Mouse (Mus musculus): Measurements from ENCODE around the gene Smg5.
"Not testable (repeated sequence)": the region's sequence is repeated elsewhere in the genome, so short reads cannot be mapped to it uniquely, and the experiment has no call there.

Gene Smg5

GRCm38 (mm10) chr3:88354396-88355165 is 18.5 kb downstream of the Smg5 start:
- peak; percentile 60 for DNase-seq

- DNase-seq: no peak
These were observed 23.5 kb downstream of the Smg5 start for GRCm38 (mm10) chr3:88359584-88359983.

GRCm38 (mm10) chr3:88359989-88360388 is 23.9 kb downstream of the Smg5 start:
- no peak for DNase-seq

GRCm38 (mm10) chr3:88361096-88361495 is 25.0 kb downstream of the Smg5 start:
- no peak for DNase-seq

DNA sequence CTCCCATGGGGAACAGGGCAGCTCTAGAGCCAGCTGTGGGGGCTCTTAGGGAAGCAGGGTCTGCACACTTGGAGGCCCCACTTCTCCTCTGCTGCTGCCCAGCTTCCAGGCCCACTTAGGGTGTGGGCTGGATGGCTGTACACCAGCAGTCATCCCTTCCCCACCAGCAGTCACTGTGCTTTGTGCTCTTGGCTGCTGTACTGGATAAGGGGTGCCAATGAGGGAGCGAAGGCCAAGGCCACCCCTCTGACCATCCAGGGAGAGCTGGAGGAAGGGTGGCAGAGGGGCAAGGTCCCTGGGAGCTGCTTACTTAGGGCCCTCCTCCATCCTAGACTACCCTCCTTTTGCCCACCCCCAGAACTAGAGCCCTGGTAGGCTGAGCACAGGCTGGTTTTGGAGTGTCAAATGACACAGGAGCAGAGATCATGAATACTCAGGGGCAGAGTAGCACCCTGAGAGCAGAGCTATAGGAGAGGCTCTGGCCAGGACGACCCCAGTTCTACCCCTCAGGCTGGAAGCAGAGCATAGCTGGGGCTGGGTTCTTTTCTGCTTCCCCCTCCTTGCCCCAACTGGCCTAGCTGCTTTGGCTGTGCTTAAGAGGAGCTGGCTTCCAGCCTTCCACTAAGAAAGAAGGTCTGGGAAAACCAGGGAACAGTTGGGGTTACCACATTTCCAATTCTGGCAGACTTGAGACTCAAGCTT is 25.7 kb downstream of the Smg5 start:
- no peak for DNase-seq

DNA sequence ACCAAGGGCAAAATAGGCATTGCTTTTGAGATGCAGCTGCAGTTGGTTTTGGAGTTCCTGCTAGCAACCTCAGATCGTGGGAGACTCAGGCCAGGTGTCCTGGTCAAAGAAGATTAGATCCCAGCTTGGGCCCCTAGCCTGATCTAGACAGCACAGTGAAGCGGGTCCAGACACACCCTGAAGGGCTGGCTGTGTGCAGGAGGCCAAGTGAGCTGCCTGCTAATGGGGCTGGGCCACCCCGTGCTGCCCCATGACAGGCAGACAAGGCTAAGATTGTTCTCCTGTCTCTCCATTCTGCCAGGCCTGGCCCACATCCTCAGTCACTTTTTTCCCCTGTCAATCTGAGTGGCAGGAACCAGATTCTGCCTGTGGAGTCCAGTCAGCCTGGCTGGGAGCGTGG is 27.6 kb downstream of the Smg5 start:
- no peak for DNase-seq

GRCm38 (mm10) chr3:88364337-88364736 is 28.3 kb downstream of the Smg5 start, which contains the start of gene Paqr6:
Gene Paqr6 (plus strand): TSS chr3:88364584.
- DNase-seq: peak; percentile 67

DNA sequence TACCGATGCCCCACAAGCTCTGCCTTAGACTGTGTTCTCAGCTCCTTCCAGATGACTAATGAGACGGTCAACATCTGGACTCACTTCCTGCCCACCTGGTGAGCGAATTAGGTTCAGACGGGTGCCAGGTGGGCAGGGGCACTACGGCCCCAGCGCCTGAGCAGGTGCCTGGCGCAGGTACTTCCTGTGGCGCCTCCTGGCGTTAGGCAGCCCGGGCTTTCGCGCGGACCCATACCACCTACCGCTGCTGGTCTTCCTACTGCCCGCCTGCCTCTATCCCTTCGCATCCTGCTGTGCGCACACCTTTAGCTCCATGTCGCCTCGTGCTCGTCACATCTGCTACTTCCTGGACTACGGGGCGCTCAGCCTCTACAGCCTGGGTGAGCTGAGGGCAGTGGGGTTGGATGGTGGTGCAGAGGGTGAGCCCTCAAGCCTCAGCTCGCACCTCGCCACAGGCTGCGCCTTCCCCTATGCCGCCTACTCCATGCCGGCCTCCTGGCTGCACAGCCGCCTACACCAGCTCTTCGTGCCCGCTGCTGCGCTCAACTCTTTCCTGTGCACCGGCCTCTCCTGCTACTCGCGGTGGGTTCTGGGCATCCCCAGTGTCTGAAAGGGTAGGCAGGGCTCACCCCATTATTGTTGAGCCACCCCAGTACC is 29.8 kb downstream of the Smg5 start:
- DNase-seq: no peak

GRCm38 (mm10) chr3:88366830-88367428 is 30.9 kb downstream of the Smg5 start:
- not testable (repeated sequence) for DNase-seq

DNA sequence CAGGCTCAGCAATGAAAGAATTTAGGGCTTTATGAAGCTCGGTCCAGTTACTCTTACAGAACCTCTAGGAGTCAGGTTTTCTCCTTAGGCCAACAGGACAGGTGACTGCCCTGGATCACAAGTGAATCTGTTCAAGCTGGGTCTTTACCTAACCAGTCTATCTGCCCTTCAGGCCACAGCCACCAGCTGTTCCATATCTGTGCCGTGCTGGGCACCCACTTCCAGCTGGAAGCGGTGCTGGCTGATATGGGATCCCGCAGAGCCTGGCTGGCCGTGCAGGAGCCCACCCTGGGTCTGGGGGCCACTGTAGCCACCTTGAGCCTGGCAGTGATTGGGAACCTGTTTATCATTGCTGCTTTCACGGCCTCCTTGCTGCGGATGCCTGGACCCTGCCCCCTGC is 31.5 kb downstream of the Smg5 start:
- not testable (repeated sequence) for DNase-seq

GRCm38 (mm10) chr3:88368511-88368910 is 32.5 kb downstream of the Smg5 start:
- DNase-seq: not testable (repeated sequence)

GRCm38 (mm10) chr3:88372643-88373042 is 36.6 kb downstream of the Smg5 start, which contains the start of gene Bglap3:
Gene Bglap3 (minus strand): TSS chr3:88372743.
- not testable (repeated sequence) for DNase-seq

GRCm38 (mm10) chr3:88375750-88376626 is 39.9 kb downstream of the Smg5 start:
- DNase-seq: not testable (repeated sequence)

DNA sequence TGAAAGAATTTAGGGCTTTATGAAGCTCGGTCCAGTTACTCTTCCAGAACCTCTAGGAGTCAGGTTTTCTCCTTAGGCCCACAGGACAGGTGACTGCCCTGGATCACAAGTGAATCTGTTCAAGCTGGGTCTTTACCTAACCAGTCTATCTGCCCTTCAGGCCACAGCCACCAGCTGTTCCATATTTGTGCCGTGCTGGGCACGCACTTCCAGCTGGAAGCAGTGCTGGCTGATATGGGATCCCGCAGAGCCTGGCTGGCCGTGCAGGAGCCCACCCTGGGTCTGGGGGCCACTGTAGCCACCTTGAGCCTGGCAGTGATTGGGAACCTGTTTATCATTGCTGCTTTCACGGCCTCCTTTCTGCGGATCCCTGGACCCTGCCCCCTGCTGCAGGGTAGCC is 40.6 kb downstream of the Smg5 start:
- not testable (repeated sequence) for DNase-seq

DNA sequence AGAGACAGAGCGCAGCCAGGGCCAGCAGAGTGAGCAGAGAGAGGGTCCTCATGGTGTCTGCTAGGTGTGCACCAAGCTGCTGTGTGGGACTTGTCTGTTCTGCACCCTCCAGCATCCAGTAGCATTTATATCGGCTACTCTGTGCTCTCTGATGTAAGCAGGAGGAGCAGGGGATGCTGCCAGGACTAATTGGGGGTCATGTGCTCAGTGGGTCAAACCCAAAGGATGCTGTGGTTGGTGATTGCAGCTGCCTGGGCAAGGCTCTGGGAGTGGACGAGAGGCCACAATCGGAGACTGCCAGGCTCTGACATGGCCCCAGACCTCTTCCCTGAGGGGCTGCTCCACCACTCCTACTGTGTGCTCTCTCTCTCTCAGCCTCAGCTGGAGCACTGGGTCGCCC is 42.5 kb downstream of the Smg5 start, which contains the start of gene Bglap2:
TSS of gene Bglap2 (minus strand) at position 101 of the 400 bp plus-strand sequence.
- DNase-seq: not testable (repeated sequence)

DNA sequence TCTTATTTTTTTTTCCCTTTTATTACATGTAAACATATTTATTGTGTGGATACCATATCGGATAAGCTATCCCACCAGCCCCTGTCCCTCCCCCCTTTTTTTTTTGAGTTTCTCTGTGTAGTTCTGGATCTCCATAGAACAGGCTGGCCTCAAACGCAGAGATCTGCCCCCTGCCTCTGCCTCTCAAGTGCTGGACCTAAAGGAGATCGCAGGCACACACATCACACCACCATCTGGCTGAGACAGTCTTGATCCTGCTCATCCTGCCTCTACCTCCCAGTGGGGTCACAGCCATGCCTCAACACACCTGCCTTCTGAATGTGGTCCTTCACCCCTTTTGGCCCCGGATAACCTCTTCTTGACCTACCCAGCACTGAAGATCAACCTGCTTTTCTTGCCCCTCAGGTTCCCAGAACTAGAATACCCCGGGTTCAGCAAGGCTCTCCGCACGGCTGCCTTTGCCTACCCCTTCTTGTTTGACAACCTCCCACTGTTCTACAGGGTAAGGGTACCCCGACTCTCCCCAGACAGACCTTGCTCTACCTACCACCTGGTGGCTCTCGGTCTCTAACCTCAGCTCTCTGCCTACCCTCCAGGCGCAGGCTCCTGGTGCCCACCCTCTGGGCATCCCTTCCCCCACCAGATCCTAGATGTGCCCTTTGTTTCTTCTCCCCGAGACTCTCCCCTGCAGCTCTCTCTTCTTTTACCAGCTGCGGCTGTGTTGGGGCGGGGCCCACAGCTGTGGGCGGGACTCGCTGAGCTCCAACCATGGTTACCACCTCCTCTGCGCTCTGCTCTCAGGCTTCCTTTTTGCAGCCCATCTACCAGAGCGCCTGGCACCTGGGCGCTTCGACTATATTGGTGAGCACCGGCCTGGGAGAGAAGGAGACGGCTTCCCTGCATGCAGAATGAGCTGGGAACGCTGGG is 45.6 kb downstream of the Smg5 start:
- not testable (repeated sequence) for DNase-seq

DNA sequence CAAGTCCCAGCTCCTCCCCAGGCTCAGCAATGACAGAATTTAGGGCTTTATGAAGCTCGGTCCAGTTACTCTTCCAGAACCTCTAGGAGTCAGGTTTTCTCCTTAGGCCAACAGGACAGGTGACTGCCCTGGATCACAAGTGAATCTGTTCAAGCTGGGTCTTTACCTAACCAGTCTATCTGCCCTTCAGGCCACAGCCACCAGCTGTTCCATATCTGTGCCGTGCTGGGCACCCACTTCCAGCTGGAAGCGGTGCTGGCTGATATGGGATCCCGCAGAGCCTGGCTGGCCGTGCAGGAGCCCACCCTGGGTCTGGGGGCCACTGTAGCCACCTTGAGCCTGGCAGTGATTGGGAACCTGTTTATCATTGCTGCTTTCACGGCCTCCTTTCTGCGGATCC is 46.3 kb downstream of the Smg5 start:
- DNase-seq: not testable (repeated sequence)

DNA sequence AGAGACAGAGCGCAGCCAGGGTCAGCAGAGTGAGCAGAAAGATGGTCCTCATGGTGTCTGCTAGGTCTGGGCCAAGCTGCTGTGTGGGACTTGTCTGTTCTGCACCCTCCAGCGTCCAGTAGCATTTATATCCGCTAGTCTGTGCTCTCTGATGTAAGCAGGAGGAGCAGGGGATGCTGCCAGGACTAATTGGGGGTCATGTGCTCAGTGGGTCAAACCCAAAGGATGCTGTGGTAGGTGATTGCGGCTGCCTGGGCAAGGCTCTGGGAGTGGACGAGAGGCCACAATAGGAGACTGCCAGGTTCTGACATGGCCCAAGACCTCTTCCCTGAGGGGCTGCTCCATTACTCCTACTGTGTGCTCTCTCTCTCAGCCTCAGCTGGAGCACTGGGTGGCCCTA is 48.3 kb downstream of the Smg5 start, which contains the start of gene Bglap:
TSS of gene Bglap (minus strand) at position 101 of the 400 bp plus-strand sequence.
- no peak for DNase-seq

GRCm38 (mm10) chr3:88393776-88394375 is 57.8 kb downstream of the Smg5 start:
- DNase-seq: no peak

DNA sequence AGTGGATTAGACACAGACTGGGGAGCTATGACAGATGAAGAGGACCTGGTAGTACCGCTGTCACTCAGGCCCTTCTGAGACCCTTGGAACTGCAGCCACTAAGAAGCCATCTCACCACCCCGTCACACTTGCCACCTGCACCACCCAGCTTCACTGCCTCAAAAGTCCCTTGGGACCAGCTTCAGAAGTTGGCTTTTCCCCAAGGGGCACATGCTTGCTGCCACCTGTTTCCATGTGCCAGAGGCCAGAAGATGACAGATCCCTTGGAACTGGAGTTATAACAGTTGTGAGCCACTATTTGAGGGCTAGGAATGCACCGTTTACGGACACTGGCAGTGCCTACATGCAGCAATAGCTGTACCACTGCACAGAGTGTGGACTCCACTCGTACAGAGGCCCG is 59.2 kb downstream of the Smg5 start:
- no peak for DNase-seq
